Mouse (Mus musculus): ENCODE measurements around the gene Card19.

Gene Card19

GRCm38 (mm10) chr13:49169448-49170207, 46.2 kb downstream of the Card19 start:
- peak; percentile 89 for DNase-seq

- no peak for DNase-seq
Measured at GRCm38 (mm10) chr13:49167081-49167480, 48.8 kb downstream of the Card19 start.

DNA sequence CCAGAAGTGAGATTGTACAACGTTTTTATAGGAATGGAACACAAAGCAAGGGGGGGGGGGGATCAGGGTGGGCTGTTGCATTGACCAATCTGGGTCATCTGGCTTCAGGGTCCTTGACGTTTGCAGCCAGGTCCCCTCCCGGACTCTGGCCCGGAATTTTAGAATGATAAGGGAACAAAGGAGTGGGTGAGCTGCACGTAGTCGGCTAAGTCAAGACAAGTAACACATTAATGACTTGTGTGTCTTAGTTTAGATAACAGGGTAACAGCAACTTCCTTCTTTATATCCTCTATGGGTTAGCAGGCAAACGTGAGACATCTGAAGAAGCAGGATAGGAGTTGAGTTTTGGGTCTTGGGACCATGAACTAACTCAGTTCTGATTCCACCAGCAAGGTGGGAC, 52.2 kb downstream of the Card19 start:
- DNase-seq = no peak

GRCm38 (mm10) chr13:49162722-49163121, 53.1 kb downstream of the Card19 start:
- DNase-seq = no peak

DNA sequence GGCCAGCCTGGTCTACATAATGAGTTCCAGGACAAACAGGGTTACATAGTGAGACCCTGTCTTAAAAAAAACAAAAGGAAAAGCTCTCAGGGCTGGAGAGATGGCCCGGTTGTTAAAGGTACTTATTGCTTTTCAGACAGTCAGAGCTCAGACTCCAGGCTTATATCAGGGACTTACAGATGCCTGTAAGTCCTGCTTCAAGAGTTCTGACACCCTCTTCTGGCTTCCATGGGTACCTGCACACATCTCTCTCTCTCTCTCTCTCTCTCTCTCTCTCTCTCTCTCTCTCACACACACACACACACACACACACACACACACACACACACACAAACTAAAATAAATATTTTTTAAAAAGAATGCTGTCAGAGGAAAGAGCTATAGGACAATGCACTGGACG, 54.6 kb downstream of the Card19 start:
- DNase-seq = no peak

GRCm38 (mm10) chr13:49158040-49158713, 57.7 kb downstream of the Card19 start:
- DNase-seq = no peak

DNA sequence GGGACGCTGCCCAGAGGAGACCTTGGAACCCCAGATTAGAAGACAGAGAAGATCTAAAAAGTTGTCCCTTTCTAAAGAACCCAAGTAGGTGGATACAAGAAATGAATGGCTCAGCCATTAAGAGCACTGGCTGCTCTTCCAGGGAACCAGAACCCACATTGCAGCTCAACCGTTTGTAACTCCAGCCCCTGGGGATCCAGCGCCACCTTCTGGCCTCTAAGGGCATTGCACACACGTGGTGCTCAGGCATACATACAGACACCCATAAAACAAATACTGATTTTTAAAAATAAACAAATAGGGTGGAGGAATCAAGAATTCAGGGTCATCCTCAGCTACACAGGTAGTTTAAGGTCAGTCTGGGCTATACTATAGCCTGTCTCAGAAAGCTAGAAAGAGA, 59.2 kb downstream of the Card19 start:
- DNase-seq = no peak

DNA sequence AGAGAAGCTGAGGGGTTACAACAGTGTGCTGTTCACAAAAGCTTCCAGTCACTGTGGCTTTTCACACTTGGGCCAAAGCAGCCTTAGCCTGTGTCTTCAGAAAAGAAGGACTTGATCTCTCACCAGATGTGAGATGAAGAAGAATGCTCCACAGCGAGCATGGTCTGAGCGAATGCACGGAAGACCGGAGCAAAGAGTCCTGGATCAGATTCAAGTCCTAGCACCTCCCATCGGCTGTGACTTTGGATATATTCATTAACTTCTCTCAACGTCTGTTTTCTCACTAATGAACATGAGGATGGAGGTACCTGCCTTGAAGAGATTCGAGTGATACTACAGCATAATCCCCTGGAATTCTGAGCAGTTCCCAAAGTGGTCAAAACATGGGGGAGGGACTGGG, 61.2 kb downstream of the Card19 start:
- DNase-seq = no peak

DNA sequence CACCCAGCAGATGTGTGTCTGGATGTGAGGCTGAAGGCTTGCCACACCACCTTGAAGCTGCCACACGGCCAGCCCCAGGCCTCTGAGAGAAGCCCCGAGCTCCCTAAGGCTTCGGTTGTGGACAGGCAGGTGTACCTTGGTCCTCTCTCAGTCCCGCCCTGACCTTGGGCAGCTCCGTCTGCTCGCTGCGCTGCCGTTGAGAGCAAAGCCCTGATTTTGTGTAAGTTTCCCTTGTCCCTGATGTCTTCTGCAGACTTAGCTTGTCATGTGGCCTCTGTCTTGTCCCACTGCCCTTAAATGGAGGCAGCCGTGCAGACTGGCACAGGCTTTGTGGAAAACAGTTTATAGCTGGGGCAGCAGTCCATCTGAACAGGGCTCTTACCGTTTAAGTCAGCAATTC, 61.8 kb downstream of the Card19 start:
- DNase-seq = no peak
